Mouse (Mus musculus) NIH3T3 (cell line): ENCODE data around the gene Ip6k1.

ENCODE experiments used
- DNase-seq: peaks from one replicate; pipeline ENCODE4 v3.0.0-alpha.2; 2012; ENCODE audit warnings: low read depth

Ip6k1 gene

DNA sequence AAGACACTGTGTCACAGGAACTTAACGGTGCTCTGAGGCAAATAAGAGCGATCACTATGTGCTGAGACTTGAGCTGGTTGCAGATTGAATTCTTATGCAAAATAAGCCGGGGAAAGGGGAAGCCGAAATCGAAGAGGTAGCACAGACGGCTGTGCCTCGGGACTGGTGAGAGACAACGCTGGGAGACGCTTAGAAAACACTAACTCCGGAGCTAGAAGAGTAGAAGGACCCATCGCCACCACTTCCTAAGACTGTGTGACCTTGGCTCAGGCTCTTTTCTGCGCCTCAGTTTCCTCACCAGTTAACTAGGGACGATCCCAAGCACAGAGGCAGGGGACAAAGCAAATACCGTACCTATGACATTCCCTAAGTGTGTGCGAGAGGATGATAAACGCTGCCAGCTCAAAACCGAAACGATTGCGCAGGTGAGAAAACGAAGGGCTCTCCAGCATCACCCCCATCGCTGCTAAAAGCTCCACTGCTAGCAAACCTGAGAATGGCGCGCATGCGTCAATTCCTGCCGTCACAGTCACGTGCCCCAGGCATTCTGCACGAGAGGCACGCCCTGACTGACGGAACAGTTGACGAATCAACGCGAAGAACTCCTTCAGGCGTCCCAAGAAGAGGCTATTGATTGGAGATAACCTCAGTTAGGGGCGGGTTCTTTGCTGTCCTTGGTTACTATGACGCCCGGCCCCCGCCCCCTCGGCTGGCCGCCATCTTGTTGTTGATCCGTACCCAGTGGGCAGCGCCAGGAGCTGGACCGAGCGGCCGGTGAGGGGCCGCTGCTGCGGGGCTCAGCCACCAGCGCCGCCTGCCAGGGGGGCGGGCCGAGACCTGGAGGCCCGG is at the start of gene Ip6k1:
Gene Ip6k1, plus strand, starts transcription at position 580 of the 849 bp plus-strand sequence.
- DNase-seq: peak; percentile 100

DNA sequence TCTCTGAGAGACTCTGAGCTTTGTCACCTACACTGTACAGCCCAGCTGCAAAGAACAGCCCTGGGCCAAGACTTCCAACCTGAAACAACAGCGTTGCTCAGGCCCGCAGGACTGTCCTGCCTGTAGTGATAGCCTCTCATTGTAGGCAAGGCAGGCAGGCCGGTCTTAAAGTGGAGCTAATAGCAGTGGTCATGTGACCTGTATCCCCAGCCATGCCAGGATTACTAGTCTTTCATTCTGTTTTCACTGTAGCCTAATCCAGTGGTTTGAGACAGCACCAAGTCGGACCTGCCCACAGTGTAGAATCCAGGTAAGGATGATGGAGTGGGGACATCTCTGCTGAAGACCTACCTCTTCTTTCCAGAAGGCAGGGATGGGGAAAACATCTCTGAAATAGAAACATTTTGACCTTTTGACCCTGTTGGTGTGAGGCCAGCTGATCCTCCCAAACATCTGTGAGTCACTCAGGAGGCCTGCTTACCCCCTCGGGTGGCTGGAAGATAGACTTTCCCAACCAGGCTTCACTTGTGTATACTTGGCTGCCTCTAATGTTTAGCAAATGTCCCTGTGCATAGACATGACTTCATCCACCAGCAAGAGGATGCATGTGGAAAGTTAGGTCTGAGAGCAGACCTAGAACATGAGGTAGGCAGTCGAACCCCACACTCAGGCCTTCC is 46.5 kb upstream of the Ip6k1 start:
- DNase-seq: peak; percentile 87

DNA sequence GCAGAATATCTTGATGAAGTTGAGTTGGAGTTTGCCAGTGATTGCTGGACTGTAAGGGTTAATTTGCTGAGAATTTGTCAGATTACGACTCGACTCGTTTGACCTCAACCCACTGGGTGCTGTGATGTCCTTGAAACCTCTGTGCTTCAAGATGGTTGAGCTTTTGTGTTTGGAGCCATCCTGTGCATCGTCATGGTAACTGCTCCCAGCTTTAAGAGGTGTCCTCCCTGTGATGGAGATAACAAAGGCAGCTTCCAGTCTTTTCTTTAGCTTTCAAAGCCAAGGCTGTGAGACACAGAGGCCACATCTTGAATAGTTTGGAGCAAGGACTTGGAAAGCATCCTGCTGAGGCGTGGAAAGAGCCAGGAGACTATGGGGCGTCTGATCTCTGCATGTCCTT is 45.2 kb upstream of the Ip6k1 start:
- DNase-seq: no peak

DNA sequence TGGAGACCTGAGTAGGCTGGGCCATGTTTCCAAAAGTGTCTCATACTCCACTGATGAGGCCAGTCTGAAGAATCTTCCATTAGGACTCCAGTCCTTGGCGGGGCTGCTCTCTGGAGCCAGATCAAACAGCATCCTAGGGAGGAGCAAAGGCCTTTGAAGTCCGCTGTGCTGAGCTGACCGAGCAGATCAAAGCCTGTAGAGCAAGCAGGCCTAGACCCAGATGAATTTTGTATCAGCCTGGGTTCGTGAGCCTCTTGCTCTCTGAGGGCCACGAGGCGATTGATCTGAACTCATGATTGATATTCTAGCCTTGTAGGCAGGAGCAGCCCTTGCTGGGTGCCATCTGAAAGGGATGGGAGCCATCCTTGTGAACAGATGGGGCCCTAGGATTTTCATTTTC is 42.4 kb upstream of the Ip6k1 start:
- DNase-seq: no peak

DNA sequence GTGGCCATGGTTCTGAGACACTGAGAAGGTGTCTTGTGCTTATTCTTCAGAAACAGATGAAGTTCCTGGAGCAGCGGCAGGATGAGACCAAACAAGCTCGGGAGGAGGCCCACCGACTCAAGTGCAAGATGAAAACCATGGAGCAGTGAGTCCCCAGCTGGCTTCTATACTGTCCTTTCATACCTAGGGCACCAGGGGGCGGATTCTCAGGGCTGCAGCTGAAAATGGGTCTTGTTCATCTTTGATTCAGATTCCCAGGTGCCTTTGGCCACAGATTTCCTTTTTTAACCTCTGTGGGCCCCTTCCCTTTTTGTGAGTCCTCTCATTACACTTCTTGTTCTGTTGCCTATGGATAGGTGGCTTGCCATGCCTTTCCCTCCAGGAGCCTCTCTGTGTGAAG is 41.4 kb upstream of the Ip6k1 start:
- no peak for DNase-seq

DNA sequence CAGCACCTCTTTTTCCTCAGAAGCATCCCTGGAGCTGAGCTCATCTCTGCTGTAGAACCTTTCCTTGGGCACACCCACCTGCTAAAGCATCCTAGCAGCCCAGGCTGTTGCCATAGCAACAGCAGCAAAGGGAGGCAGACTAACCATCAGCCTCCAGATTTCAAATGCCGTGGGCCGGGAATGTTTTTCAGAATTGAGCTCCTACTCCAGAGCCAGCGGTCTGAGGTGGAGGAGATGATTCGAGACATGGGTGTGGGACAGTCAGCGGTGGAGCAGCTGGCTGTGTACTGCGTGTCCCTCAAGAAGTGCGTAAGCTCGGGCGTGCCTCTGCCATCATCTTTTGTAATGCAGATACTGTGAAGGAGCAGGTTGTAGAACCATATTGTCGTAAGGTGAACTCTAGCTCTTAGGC is 40.9 kb upstream of the Ip6k1 start:
- DNase-seq: no peak

DNA sequence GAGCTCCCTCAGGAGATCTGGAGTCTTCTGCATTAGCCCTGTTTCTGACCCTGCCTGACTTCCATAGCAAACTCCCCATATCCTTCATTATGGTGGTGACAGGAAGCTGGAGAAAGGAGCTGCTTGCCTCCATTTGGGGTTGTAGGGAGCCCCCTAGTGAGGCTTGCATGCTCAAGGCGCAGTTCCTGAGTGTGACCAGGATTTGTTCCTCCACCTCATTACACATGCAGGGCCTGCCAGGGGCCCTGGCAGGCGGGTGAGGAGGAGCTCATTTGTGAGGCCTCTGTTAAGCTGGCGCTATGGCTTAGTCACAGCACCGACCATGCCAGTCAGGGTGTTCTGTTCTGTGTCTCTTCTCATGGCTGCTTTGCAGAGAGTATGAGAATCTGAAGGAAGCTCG is 40.4 kb upstream of the Ip6k1 start:
- peak; percentile 83 for DNase-seq

DNA sequence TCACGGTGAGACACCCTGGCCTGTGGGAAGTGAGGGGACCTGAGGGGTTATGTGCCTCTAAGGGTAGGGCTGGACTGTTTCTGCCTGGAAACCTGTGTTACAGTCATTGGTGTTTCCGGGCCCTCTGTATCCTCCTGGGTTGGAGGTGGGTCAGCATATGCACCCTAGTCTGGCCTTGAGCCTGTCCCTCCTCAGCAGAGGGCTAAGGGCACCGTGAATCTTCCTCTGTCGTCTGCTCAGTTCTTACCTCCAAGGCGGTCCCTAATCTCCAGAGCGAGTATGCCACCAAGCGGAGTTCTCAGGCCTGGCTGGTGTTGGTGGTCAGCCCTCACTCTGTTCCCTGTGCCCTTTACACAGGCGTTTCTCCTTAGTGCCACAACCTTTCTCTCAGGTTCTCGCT is 39.4 kb upstream of the Ip6k1 start:
- DNase-seq: no peak

DNA sequence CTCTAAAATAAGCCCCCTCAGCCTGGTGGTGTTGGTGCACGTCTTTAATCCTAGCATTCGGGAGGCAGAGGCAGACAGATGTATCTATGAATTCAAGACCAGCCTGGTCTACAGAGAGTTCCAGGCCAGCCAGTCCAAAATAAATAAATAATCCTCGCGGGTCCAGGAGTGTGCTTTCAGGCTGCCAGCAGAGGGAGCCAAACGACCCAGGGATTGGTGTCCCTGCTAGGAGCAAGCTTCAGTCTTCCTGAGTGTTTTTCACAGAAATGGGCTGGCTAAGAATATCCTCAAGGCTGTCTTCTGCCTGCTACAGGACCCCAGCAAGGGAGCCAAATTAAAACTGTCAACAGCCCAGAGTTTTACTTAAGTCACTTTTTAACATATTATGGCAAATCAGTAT is 38.6 kb upstream of the Ip6k1 start:
- DNase-seq: peak; percentile 93

DNA sequence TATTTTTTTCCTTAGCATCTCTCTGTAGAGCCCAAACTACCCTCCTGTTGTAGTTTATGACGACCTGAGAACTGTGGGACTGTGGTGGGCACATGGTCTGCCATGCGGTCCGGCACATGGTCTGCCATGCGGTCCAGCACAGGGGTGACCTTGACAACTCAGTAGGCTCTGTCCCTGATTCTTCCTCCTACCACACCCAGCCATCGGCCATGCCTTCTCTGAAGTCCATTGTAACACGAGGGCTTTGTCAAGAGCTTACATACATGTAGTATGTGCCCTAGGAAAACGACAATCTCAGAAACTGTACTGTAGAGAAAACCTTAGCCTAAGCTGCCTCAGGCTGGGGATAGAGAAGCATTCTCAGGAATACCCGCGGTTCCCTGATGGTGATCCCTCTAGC is 37.6 kb upstream of the Ip6k1 start:
- DNase-seq: no peak

DNA sequence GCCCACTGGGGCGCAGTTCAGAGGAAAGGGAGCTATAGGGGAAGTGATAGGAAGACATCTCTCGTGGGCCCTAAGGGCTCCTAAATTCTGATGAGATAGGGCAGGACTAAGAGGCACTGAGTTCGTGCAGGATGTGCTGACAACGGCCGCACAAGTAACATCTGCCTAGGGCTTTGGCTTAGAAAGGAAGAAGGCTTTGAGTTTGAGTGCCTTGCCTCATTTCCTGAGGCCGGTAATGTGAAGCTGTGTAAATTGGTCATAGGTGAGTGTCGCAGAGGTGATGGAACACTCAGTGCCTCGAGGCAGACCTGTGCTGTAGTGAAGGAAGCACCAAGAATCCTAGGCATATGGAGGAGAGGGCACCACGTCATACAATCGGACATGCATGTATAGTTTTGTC is 35.6 kb upstream of the Ip6k1 start:
- DNase-seq: no peak

DNA sequence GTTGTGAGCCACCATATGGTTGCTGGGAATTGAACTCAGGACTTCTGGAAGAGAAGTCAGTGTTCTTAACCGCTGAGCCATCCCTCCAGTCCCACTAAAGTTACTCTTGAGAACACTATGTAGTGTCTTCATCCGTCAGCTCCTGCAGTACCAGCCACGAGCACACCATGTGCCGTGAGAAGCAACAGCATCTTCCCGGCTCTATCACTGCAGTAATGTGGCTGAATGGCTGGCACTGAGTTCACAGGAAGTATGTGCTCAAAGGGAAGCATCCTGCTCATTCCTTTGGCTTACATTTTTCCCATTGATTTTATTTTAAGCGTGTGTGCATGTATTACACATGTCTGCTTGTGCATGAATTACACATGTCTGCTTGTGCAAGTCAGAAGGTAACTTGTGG is 34.9 kb upstream of the Ip6k1 start:
- no peak for DNase-seq

DNA sequence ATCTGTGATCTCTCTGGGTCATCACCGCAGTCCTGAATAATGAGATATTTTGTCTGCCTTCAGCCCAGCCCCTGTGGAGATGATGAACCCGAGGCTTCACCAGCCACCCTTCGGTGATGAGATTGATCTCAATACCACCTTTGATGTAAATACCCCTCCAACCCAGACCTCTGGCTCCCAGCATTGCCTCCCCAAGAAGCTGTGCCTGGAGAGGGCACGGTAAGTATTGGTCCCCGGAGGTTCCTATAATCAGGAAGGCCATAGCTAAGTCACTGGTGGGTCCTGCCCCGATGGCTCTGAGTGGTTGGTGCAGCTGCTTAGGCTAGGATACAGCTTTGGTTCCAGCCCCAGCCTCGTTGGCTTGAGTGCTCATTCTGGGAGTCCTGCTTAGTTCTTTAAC is 33.8 kb upstream of the Ip6k1 start:
- no peak for DNase-seq

DNA sequence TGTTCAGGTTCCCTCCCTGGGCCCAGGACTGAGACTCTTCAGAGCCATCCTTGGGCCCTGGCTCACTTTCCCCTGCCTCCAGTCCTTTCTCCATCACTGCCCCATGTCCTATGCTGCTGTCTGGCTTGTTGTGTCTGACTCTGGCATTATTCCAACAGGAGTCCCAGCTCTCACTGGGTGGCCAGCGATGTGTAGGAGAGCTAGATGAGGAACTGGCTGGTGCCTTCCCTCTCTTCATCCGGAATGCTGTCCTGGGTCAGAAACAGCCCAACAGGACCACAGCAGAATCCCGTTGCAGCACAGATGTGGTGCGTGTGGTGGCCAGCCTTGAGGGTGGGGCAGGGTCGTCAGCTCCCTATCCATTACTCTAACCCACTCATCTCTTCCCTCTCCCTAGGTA is 32.0 kb upstream of the Ip6k1 start:
- no peak for DNase-seq

DNA sequence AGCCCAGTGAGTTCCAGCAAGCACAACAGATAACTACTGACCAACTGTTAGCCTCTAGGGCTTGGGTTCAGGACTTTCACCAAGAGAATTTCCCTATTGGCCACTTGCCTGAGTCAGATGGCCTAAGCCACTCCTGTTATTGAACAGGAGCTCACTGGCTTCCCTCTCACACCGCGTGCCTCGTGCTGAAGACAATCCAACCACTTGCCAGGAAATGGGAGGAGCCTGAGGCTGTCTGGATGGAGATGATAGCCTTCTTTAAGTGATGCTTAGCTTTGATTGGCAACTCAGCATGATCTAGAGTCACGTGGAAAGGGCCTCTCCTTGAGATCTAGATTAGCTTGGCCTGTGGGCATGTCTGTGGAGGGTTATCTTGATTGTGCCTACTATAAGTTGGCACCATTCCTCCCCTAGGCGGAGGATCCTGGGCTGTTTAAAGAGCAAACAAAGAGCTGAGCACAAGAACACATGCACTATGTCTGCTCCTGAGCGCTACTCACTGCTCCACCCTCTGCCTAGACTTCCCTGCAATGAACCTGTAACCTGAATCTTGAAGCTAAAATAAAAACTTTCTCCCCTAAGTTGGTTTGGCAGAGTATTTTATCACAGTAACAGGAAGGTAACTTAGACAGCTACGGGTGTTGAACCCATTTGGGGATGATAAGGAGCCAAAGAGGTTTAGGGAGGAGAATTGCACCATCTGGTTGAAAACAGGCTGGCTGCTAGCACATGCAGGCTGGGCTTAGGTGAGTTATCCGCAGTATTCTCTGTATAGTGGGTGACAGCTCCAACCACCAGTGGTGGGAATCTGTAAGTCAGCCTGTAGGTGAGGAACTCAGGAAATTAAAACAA is 30.4 kb upstream of the Ip6k1 start:
- DNase-seq: no peak

DNA sequence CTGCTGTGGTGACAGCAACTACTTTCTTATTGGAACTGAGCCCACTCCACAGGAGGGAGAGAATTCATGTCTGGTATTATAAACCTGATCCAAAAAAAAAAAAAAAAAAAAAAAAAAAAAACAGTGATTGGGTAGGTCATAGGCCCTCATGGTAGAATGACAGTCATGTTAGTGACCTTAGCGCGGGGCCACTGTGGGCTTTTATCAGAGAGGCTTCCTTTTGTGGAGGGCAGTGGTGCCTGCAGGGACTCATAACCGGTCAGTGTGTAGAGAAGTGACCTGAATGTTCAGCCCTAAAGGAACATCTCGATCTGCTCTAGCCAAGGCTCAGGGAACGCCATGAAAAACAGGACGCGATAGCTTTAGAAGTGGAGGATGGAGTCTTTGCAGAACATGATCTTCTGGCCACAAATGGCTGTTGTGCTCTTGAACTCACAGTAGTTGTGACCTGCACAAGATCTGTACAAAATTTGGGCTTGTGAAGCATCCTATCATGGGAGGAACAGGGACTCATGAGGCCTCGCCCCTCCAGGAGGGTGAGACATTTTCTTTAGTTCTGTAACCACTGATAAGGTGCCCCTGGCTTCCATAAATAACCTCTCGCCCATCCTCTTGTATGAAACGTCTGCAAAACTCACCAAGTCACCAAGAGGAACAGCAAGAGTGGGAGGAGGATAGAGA is 27.7 kb upstream of the Ip6k1 start:
- peak; percentile 16 for DNase-seq

DNA sequence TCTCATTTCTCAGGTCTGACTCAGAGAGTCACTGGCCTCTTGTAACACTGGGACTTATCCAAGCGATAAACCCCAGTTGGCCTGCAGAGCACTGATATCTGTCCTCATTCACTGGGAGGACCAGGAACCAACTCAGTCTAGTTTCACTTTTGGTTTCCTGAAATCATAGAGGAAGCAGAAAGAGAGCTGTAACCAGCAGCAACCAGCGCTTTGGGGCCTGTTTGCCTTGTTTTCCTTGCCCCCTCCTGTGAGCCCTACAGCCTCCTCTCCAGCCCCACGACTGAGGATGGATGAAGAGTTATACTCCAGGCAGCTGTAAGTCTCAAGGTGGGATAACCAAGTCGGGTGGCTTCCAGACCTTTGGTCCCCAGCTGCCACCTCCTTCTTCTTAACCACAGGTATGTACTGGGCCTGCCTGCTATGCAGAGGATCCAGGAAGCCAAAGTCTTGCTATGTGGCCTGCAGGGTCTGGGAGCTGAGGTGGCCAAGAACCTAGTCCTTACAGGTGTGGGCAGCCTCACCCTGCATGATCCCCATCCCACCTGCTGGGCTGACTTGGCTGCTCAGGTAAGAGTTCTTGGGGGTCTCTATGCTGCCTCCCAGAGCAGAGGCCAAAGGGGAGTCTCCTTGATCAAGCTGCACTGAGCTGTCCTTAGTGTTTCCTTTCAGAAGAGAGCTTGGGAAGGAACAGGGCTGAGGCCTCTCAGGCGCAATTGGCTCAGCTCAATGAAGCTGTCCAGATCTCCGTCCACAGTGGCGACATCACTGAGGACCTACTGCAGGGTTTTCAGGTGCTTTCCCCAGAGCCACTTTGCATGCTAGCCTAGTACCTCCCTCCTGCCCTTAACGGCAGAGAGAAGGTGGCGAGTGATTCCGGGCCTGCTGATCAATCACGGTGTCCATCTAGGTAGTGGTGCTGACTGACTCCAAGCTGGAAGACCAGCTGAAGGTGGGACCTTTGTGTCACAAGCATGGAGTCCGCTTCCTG is 26.6 kb upstream of the Ip6k1 start, which contains the start of gene Uba7:
Gene Uba7, plus strand, starts transcription at position 107 of the 988 bp plus-strand sequence.
- DNase-seq: peak; percentile 72

DNA sequence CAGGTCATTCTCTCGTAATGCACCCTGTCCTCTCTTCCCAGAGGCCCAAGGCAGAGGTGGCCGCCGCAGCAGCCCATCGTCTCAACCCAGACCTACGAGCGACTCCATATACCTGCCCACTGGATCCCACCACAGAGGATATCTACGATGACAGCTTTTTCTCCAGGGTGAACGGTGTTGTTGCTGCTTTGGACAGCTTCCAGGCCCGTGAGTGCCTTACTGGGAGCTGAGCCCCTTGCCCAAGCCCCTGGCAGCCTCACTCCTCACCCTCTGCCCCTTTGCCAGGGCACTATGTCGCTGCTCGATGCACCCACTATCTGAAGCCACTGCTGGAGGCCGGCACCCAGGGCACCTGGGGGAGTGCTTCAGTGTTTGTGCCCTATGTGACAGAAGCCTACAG is 23.5 kb upstream of the Ip6k1 start:
- DNase-seq: no peak

DNA sequence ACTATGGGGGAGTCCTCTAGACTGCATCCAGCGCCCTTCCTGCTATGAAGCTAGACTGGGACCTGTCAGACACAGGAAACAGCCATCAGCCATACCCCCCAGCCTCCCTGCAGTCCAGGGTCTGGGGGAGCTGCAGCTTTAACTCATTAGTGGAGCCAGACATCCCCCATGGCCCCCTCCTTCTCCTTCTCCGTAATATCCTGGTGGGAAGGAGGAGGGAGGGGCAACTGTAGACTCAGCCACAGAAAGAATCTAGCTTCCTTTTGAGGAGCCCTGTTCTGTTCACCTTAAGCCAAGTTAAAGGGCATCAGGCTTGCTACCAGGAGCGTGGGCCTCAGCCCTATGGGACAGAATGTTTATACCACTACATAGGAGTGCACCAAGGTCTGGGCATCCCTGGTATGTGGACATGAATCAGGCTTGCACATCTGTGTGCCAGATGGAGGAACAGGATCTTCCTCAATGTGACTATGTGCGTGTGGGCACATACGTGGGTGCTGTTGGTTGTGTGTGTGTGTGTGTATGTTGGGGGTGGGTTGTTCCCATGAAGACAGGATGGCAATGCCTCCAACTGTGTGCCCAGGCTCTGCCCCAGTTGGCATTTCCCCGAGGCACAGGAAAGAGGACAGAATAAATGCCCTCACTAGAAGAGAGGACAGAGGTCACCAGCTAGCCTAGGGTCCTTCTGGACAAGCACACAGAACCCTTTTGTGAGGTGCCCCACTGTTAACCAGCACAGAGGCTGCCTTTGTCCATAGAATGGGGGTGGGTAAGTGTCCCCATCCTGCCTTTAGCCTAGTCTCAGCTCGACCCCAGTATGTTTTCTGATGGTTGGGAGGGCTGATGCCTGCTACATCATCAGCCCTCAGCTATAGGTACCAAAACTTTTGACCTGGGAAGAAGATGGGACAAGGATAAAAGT is 20.4 kb upstream of the Ip6k1 start:
- peak; percentile 56 for DNase-seq
